Mouse (Mus musculus) stomach, embryonic 14.5 days (tissue): ENCODE measurements around the gene Shisa3. TPM values are rescaled to one million over a fixed set of nuclear protein-coding genes. Genes with fewer than 3 reads are reported as not detected.

Experiments
- ATAC-seq: fragments of 200-750 bp; cut with Nextera tagmentation; 2 replicates; pipeline ENCODE4 v1.8.0; 2017; ENCODE audit warnings: low read depth, moderate TSS enrichment; ENCODE audit not compliant: insufficient number of reproducible peaks, insufficient read depth, low FRiP score
- H3K27ac ChIP-seq: fragments of 300-500 bp; sonication (generic); 2 replicates; pipeline ENCODE4 v1.5.1; 2014; ENCODE audit warnings: mild to moderate bottlenecking, low read length, moderate library complexity, mixed read lengths
- H3K27me3 ChIP-seq: fragments of 300-500 bp; sonication (generic); 2 replicates; pipeline ENCODE4 v1.6.1; 2014; ENCODE audit warnings: low read length, control low read depth, mixed read lengths; ENCODE audit not compliant: control insufficient read depth, insufficient read depth
- H3K36me3 ChIP-seq: fragments of 300-500 bp; sonication (generic); 2 replicates; pipeline ENCODE4 v1.6.1; 2014; ENCODE audit warnings: mild to moderate bottlenecking, control low read depth, low read length, moderate library complexity, mixed read lengths; ENCODE audit not compliant: control insufficient read depth, insufficient read depth
- H3K4me1 ChIP-seq: fragments of 300-500 bp; sonication (generic); 2 replicates; pipeline ENCODE4 v1.6.1; 2014; ENCODE audit warnings: low read length, control low read depth, mixed read lengths; ENCODE audit not compliant: control insufficient read depth, insufficient read depth
- H3K4me2 ChIP-seq: fragments of 300-500 bp; sonication (generic); replicated peaks from 2 replicates; pipeline ENCODE4 v1.6.1; 2014; ENCODE audit warnings: low read depth, low read length, control low read depth
- H3K4me3 ChIP-seq: fragments of 300-500 bp; sonication (generic); 2 replicates; pipeline ENCODE4 v1.5.1; 2014; ENCODE audit warnings: low read depth, low read length, control low read depth
- H3K9ac ChIP-seq: fragments of 300-500 bp; sonication (generic); replicated peaks from 2 replicates; pipeline ENCODE4 v1.6.1; 2014; ENCODE audit warnings: low read depth, mild to moderate bottlenecking, control low read depth, low read length, moderate library complexity, mixed read lengths
- H3K9me3 ChIP-seq: fragments of 300-500 bp; sonication (generic); 2 replicates; pipeline ENCODE4 v1.6.1; 2016; ENCODE audit warnings: low read depth, low read length, control low read depth; ENCODE audit not compliant: control insufficient read depth
- WGBS: fragments of 180-500 bp; shearing (Covaris S2); extraction: QIAGEN DNeasy Blood & Tissue Kit; methylation state at CpG from one replicate; pipeline ENCODE4 v1.1.7; 2014; 5-methylcytosine and 5-hydroxymethylcytosine counted together
- polyA plus RNA-seq: library from polyadenylated mRNA; unstranded; fragments of >200 nt; fragmentation: Nextera tagmentation; extraction: Ambion mirVana; gene quantifications from 2 replicates; pipeline ENCODE4 v1.2.1, GENCODE M21; 2014

Gene Shisa3
- polyA plus RNA-seq, 1 experiment from 2014 or later: 28.7 TPM

GRCm38 (mm10) chr5:67643537-67644255, 36.0 kb downstream of the Shisa3 start:
- H3K4me1 ChIP-seq: 0 out of 2 replicates have a peak, but pooled peaks cover 3% of the 10 kb centered on the region
- no peak overlapping the region for H3K4me3 ChIP-seq
- WGBS: 90% methylated on average over 5 of the region's 5 CpGs
- no peak overlapping the region for H3K27ac ChIP-seq
- no peaks in the 10 kb centered on the region for H3K9me3 ChIP-seq
- H3K27me3 ChIP-seq: no peaks in the 10 kb centered on the region
- H3K9ac ChIP-seq: no peak overlapping the region
- no peaks in the 10 kb centered on the region for H3K36me3 ChIP-seq
- ATAC-seq: no peak
- H3K4me2 ChIP-seq: no peak overlapping the region

- H3K36me3 ChIP-seq: no peaks in the 10 kb centered on the region
- ATAC-seq: no peak
- H3K27ac ChIP-seq: no peak overlapping the region
- H3K4me2 ChIP-seq: no peak overlapping the region
- 0 out of 2 replicates have a peak, but pooled peaks cover 3% of the 10 kb centered on the region for H3K4me1 ChIP-seq
- WGBS: 71% methylated on average over 20 of the region's 20 CpGs
- no peak overlapping the region for H3K4me3 ChIP-seq
- no peaks in the 10 kb centered on the region for H3K27me3 ChIP-seq
- H3K9ac ChIP-seq: no peak overlapping the region
- H3K9me3 ChIP-seq: no peaks in the 10 kb centered on the region
Observed at GRCm38 (mm10) chr5:67646756-67647529, 39.3 kb downstream of the Shisa3 start.

- H3K4me3 ChIP-seq: no peak overlapping the region
- no peak overlapping the region for H3K27ac ChIP-seq
- no peak for ATAC-seq
- H3K9ac ChIP-seq: no peak overlapping the region
- 80% methylated on average over 21 of the region's 21 CpGs for WGBS
- H3K27me3 ChIP-seq: no peaks in the 10 kb centered on the region
- H3K9me3 ChIP-seq: no peaks in the 10 kb centered on the region
- H3K36me3 ChIP-seq: no peaks in the 10 kb centered on the region
- 0 out of 2 replicates have a peak, but pooled peaks cover 3% of the 10 kb centered on the region for H3K4me1 ChIP-seq
- no peak overlapping the region for H3K4me2 ChIP-seq
Observed at GRCm38 (mm10) chr5:67647568-67647967, 39.9 kb downstream of the Shisa3 start.

GRCm38 (mm10) chr5:67649156-67649555, 41.5 kb downstream of the Shisa3 start:
- H3K9ac ChIP-seq: no peak overlapping the region
- no peak overlapping the region for H3K4me3 ChIP-seq
- 84% methylated on average over 4 of the region's 4 CpGs for WGBS
- ATAC-seq: no peak
- no peak overlapping the region for H3K4me2 ChIP-seq
- H3K27me3 ChIP-seq: no peaks in the 10 kb centered on the region
- 0 out of 2 replicates have a peak, but pooled peaks cover 6% of the 10 kb centered on the region for H3K4me1 ChIP-seq
- H3K36me3 ChIP-seq: no peaks in the 10 kb centered on the region
- no peak overlapping the region for H3K27ac ChIP-seq
- no peaks in the 10 kb centered on the region for H3K9me3 ChIP-seq

- H3K36me3 ChIP-seq: no peaks in the 10 kb centered on the region
- 84% methylated on average over 5 of the region's 5 CpGs for WGBS
- H3K4me1 ChIP-seq: 0 out of 2 replicates have a peak, but pooled peaks cover 6% of the 10 kb centered on the region
- no peak overlapping the region for H3K4me2 ChIP-seq
- H3K4me3 ChIP-seq: no peak overlapping the region
- no peak overlapping the region for H3K9ac ChIP-seq
- no peaks in the 10 kb centered on the region for H3K27me3 ChIP-seq
- H3K9me3 ChIP-seq: no peaks in the 10 kb centered on the region
- no peak overlapping the region for H3K27ac ChIP-seq
- ATAC-seq: no peak
Observed at GRCm38 (mm10) chr5:67650021-67650420, 42.3 kb downstream of the Shisa3 start.

GRCm38 (mm10) chr5:67652468-67652867, 44.8 kb downstream of the Shisa3 start:
- no peak for ATAC-seq
- H3K27ac ChIP-seq: no peak overlapping the region
- WGBS: 42% methylated on average over 4 of the region's 4 CpGs

GRCm38 (mm10) chr5:67653543-67653942, 45.9 kb downstream of the Shisa3 start:
- no peak for ATAC-seq
- WGBS: 93% methylated on average over 3 of the region's 3 CpGs
- H3K27ac ChIP-seq: no peak overlapping the region

More at GRCm38 (mm10) chr5:67652468-67652867, 44.8 kb downstream of the Shisa3 start:
- Histone ChIP-seq H3K27me3 (no peaks in the 10 kb centered on the region), H3K36me3 (no peaks in the 10 kb centered on the region), H3K4me2 (no peak overlapping the region), H3K9me3 (no peaks in the 10 kb centered on the region), H3K4me3 (no peak overlapping the region), H3K4me1 (0 out of 2 replicates have a peak, but pooled peaks cover 3% of the 10 kb centered on the region), H3K9ac (no peak overlapping the region)

GRCm38 (mm10) chr5:67654572-67654971, 46.9 kb downstream of the Shisa3 start:
- no peak overlapping the region for H3K4me3 ChIP-seq
- WGBS: 89% methylated on average over 5 of the region's 5 CpGs
- ATAC-seq: no peak
- H3K4me2 ChIP-seq: no peak overlapping the region
- H3K27me3 ChIP-seq: no peaks in the 10 kb centered on the region
- H3K9ac ChIP-seq: no peak overlapping the region
- no peaks in the 10 kb centered on the region for H3K36me3 ChIP-seq
- no peak overlapping the region for H3K27ac ChIP-seq
- no peaks in the 10 kb centered on the region for H3K9me3 ChIP-seq
- 0 out of 2 replicates have a peak, but pooled peaks cover 3% of the 10 kb centered on the region for H3K4me1 ChIP-seq

More at GRCm38 (mm10) chr5:67653543-67653942, 45.9 kb downstream of the Shisa3 start:
- Histone ChIP-seq H3K4me2 (no peak overlapping the region), H3K27me3 (no peaks in the 10 kb centered on the region), H3K4me3 (no peak overlapping the region), H3K36me3 (no peaks in the 10 kb centered on the region), H3K4me1 (0 out of 2 replicates have a peak, but pooled peaks cover 3% of the 10 kb centered on the region), H3K9ac (no peak overlapping the region), H3K9me3 (no peaks in the 10 kb centered on the region)
